Mouse (Mus musculus) embryonic facial prominence, embryonic 10.5 days (tissue): Measurements from ENCODE around the gene Man1a2. TPM values are rescaled to one million over a fixed set of nuclear protein-coding genes. Genes with fewer than 3 reads are reported as not detected.

ENCODE experiments used
- DNase-seq: peaks from one replicate; pipeline ENCODE4 v3.0.0-alpha.2; 2017; ENCODE audit warnings: low spot score
- H3K27ac ChIP-seq: fragments of 300-500 bp; sonication (generic); replicated peaks from 2 replicates; pipeline ENCODE4 v1.5.1; 2016; ENCODE audit warnings: mild to moderate bottlenecking
- H3K27me3 ChIP-seq: fragments of 300-500 bp; sonication (generic); replicated peaks from 2 replicates; pipeline ENCODE4 v1.6.1; 2016; ENCODE audit warnings: low read depth, mild to moderate bottlenecking; ENCODE audit not compliant: poor library complexity, severe bottlenecking
- H3K36me3 ChIP-seq: fragments of 300-500 bp; sonication (generic); replicated peaks from 2 replicates; pipeline ENCODE4 v1.6.1; 2016; ENCODE audit warnings: mild to moderate bottlenecking, moderate library complexity
- H3K4me1 ChIP-seq: fragments of 300-500 bp; sonication (generic); 2 replicates; pipeline ENCODE4 v1.6.1; 2016
- H3K4me3 ChIP-seq: fragments of 300-500 bp; sonication (generic); 2 replicates; pipeline ENCODE4 v1.5.1; 2016; ENCODE audit warnings: mild to moderate bottlenecking, moderate library complexity
- H3K9me3 ChIP-seq: fragments of 300-500 bp; sonication (generic); 2 replicates; pipeline ENCODE4 v1.6.1; 2016; ENCODE audit warnings: mild to moderate bottlenecking
- WGBS: fragments of 180-500 bp; shearing (Covaris S2); methylation state at CpG from one replicate; pipeline ENCODE4 v1.1.7; 2016; 5-methylcytosine and 5-hydroxymethylcytosine counted together
- polyA plus RNA-seq: library from polyadenylated mRNA; unstranded; fragments of >200 nt; fragmentation: Nextera tagmentation; extraction: Ambion mirVana; gene quantifications from 2 replicates; pipeline ENCODE4 v1.2.1, GENCODE M21; 2016

Gene Man1a2
- polyA plus RNA-seq, 1 experiment from 2014 or later, result 65.6 TPM

GRCm38 (mm10) chr3:100591053-100591452 lies 94.2 kb downstream of the Man1a2 start:
- no peak overlapping the region for H3K4me3 ChIP-seq
- WGBS, result 95% methylated on average over 4 of the region's 4 CpGs
- no peaks in the 10 kb centered on the region for H3K4me1 ChIP-seq
- H3K9me3 ChIP-seq, result no peaks in the 10 kb centered on the region
- H3K27ac ChIP-seq, result no peak overlapping the region
- H3K27me3 ChIP-seq, result no peaks in the 10 kb centered on the region
- peaks cover 14% of the 10 kb centered on the region; the same call in 1 of the 2 replicates for H3K36me3 ChIP-seq
- DNase-seq, result no peak

- H3K4me3 ChIP-seq, result no peak overlapping the region
- 93% methylated on average over 1 of the region's 1 CpGs for WGBS
- no peaks in the 10 kb centered on the region for H3K4me1 ChIP-seq
- no peak overlapping the region for H3K27ac ChIP-seq
- no peaks in the 10 kb centered on the region for H3K9me3 ChIP-seq
- peaks cover 16% of the 10 kb centered on the region for H3K36me3 ChIP-seq
- H3K27me3 ChIP-seq, result no peaks in the 10 kb centered on the region
- DNase-seq, result no peak
Observed at GRCm38 (mm10) chr3:100582721-100583355, 102.5 kb downstream of the Man1a2 start.

GRCm38 (mm10) chr3:100572571-100573183 lies 112.6 kb downstream of the Man1a2 start:
- Histone ChIP-seq H3K27ac (no peak overlapping the region), H3K9me3 (no peaks in the 10 kb centered on the region), H3K36me3 (peaks cover 20% of the 10 kb centered on the region), H3K4me3 (no peak overlapping the region), H3K4me1 (no peaks in the 10 kb centered on the region), H3K27me3 (no peaks in the 10 kb centered on the region)
- no peak for DNase-seq
- 85% methylated on average over 3 of the region's 3 CpGs for WGBS

- Histone ChIP-seq H3K36me3 (peaks cover 8% of the 10 kb centered on the region; the same call in 1 of the 2 replicates), H3K4me1 (no peaks in the 10 kb centered on the region), H3K4me3 (no peak overlapping the region), H3K9me3 (no peaks in the 10 kb centered on the region), H3K27ac (no peak overlapping the region), H3K27me3 (no peaks in the 10 kb centered on the region)
- no peak for DNase-seq
- 86% methylated on average over 13 of the region's 13 CpGs for WGBS
Observed at GRCm38 (mm10) chr3:100568443-100569390, 116.6 kb downstream of the Man1a2 start.

- DNase-seq, result no peak
- H3K4me1 ChIP-seq, result no peaks in the 10 kb centered on the region
- peaks cover 8% of the 10 kb centered on the region for H3K36me3 ChIP-seq
- no peak overlapping the region for H3K27ac ChIP-seq
- WGBS, result 87% methylated on average over 2 of the region's 2 CpGs
- no peak overlapping the region for H3K4me3 ChIP-seq
- H3K9me3 ChIP-seq, result no peaks in the 10 kb centered on the region
- no peaks in the 10 kb centered on the region for H3K27me3 ChIP-seq
Observed at GRCm38 (mm10) chr3:100563565-100563964, 121.7 kb downstream of the Man1a2 start.

- Histone ChIP-seq H3K4me1 (no peaks in the 10 kb centered on the region), H3K27me3 (no peaks in the 10 kb centered on the region), H3K36me3 (peaks cover 8% of the 10 kb centered on the region), H3K4me3 (no peak overlapping the region), H3K27ac (no peak overlapping the region), H3K9me3 (no peaks in the 10 kb centered on the region)
- WGBS, result 96% methylated on average over 7 of the region's 7 CpGs
- DNase-seq, result no peak
Observed at GRCm38 (mm10) chr3:100562455-100562854, 122.8 kb downstream of the Man1a2 start.

GRCm38 (mm10) chr3:100561561-100562175 lies 123.6 kb downstream of the Man1a2 start:
- Histone ChIP-seq H3K4me1 (no peaks in the 10 kb centered on the region), H3K9me3 (no peaks in the 10 kb centered on the region), H3K27ac (no peak overlapping the region), H3K4me3 (no peak overlapping the region), H3K27me3 (no peaks in the 10 kb centered on the region), H3K36me3 (peaks cover 8% of the 10 kb centered on the region; the same call in 1 of the 2 replicates)
- DNase-seq, result no peak
- WGBS, result 95% methylated on average over 2 of the region's 2 CpGs

GRCm38 (mm10) chr3:100559431-100559830 lies 125.9 kb downstream of the Man1a2 start:
- H3K9me3 ChIP-seq, result no peaks in the 10 kb centered on the region
- H3K27me3 ChIP-seq, result no peaks in the 10 kb centered on the region
- H3K4me1 ChIP-seq, result no peaks in the 10 kb centered on the region
- no peak overlapping the region for H3K4me3 ChIP-seq
- WGBS, result 96% methylated on average over 7 of the region's 7 CpGs
- peaks cover under 1% of the 10 kb centered on the region; the same call in 1 of the 2 replicates for H3K36me3 ChIP-seq
- DNase-seq, result no peak
- no peak overlapping the region for H3K27ac ChIP-seq

GRCm38 (mm10) chr3:100558211-100558708 lies 127.0 kb downstream of the Man1a2 start:
- Histone ChIP-seq H3K36me3 (no peaks in the 10 kb centered on the region; the same call in 1 of the 2 replicates), H3K9me3 (no peaks in the 10 kb centered on the region), H3K27ac (no peak overlapping the region), H3K4me3 (no peak overlapping the region), H3K27me3 (no peaks in the 10 kb centered on the region), H3K4me1 (no peaks in the 10 kb centered on the region)
- no peak for DNase-seq
- WGBS, result 79% methylated on average over 4 of the region's 4 CpGs

- H3K27me3 ChIP-seq, result no peaks in the 10 kb centered on the region
- H3K36me3 ChIP-seq, result no peaks in the 10 kb centered on the region
- H3K4me3 ChIP-seq, result no peak overlapping the region
- DNase-seq, result peak; percentile 8
- H3K27ac ChIP-seq, result no peak overlapping the region
- H3K9me3 ChIP-seq, result no peaks in the 10 kb centered on the region
- H3K4me1 ChIP-seq, result no peaks in the 10 kb centered on the region
- WGBS, result 42% methylated on average over 5 of the region's 5 CpGs
Observed at GRCm38 (mm10) chr3:100554843-100555242, 130.5 kb downstream of the Man1a2 start.

- Histone ChIP-seq H3K4me3 (no peak overlapping the region), H3K9me3 (no peaks in the 10 kb centered on the region), H3K36me3 (no peaks in the 10 kb centered on the region), H3K27me3 (no peaks in the 10 kb centered on the region), H3K4me1 (no peaks in the 10 kb centered on the region; the same call in 1 of the 2 replicates), H3K27ac (no peak overlapping the region)
- WGBS, result 86% methylated on average over 3 of the region's 3 CpGs
- DNase-seq, result no peak
Observed at GRCm38 (mm10) chr3:100552171-100552570, 133.1 kb downstream of the Man1a2 start.

GRCm38 (mm10) chr3:100547913-100548292 lies 137.4 kb downstream of the Man1a2 start:
- WGBS, result 81% methylated on average over 3 of the region's 3 CpGs
- DNase-seq, result no peak
- H3K4me3 ChIP-seq, result no peak overlapping the region
- H3K27ac ChIP-seq, result no peak overlapping the region
- no peaks in the 10 kb centered on the region for H3K9me3 ChIP-seq
- no peaks in the 10 kb centered on the region; the same call in 1 of the 2 replicates for H3K4me1 ChIP-seq
- H3K27me3 ChIP-seq, result no peaks in the 10 kb centered on the region
- H3K36me3 ChIP-seq, result no peaks in the 10 kb centered on the region
